Mouse (Mus musculus): Measurements from ENCODE around the gene Smg5.

DNA sequence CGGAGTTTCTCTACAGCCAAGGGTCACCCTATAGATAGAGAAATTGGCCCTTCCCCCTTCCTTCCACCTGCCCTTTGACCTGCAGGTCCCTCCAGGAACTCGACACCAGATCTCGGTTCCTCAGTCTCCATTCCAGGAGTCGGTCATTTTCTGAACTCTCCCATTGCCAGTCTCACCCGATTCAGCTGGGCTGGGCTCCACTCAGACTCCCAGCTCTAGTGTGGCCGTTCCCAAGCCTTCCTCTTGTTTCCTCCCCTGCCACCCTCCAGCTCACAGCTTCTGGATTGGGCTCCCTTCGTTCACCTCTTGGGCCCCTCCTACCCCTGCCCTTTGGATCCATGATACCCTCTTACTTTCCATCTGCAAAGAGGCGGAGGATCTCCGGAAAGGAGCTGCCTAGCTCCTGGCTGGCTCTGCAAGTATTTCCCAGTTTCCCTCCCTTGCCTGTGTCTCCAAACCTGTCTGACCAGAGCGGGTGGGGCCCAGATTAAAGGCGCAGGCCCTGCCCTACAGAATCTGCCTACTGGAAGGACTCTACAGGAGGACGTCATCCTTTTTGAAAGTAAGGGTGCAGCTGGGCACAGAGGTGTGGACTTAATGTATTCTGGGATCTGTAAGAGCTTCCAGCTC is 1.9 kb upstream of the Smg5 start:
- no peak for TF ChIP-seq GATA1 (IDR thresholded peaks at IDR 0.05; ENCODE audit: borderline replicate concordance, low read length)
- TF ChIP-seq FLI1 (IDR thresholded peaks at IDR 0.05; ENCODE audit: low read length) = no peak

Data from megakaryocyte, embryonic 14.5 days (primary cell).